Mouse (Mus musculus) granulocyte monocyte progenitor cell, adult 5-6 weeks (primary cell): ENCODE data around the gene Epdr1. TPM values are rescaled to one million over a fixed set of nuclear protein-coding genes. Genes with fewer than 3 reads are reported as not detected.

Experiments used
- ATAC-seq: replicated peaks from 2 replicates; pipeline ENCODE4 v1.8.0; 2016; ENCODE audit warnings: mild to moderate bottlenecking, moderate TSS enrichment, inconsistent platforms; ENCODE audit not compliant: poor library complexity, severe bottlenecking
- total RNA-seq, 2 experiments: library from RNA; stranded (forward) in 1 of 2; stranded (reverse) in 1 of 2; fragments of 200-712, 200-1000 nt in 1 of 2; fragments of >200 nt in 1 of 2; fragmentation: Nextera tagmentation in 1 of 2; gene quantifications; 2 replicates each; pipeline ENCODE4 v1.2.3; 2014 to 2017

The Epdr1 gene
- total RNA-seq (2014; fragmentation: Nextera tagmentation) (1.0 and 1.5 TPM in 2 replicates), total RNA-seq (2017) (0.36 and 2.5 TPM in 2 replicates)

DNA sequence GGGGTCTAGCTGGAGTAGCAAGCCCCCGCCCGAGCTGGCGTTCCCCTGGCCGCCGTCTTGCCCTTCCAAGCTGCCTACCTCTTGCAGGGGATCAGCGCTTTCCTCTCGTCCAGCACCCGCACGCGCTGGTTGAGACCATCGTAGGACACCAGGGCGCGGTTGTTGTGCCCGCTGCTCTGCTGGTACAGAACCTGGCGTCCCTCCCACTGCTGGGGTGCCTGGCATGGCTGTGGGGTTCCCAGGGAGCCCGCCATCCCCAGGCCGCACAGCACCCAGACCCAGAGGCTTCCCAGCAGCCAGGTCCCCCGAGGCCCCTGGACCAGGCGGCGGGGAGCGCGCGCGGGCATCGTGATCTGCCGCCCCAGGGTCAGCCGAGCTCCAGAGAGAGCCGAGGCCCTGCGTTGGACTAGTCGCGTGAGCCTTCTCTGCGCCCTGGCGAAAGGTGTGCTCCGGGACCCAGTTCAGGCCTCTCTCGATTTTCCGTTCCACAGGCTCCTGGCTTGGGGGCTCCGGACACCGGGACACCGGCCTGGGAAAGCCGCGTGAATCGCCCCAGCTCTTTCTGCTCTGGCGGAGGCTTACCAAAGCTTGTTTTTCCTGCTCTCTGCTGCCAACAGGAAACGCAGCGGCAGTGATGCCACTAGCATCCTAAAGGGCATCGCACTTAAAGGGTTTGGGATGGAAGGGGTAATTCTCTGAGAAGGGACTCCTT, at the start of gene Epdr1:
Gene Epdr1, minus strand, starts transcription at position 712 of the 712 bp plus-strand sequence.
- peak; percentile 68 for ATAC-seq

DNA sequence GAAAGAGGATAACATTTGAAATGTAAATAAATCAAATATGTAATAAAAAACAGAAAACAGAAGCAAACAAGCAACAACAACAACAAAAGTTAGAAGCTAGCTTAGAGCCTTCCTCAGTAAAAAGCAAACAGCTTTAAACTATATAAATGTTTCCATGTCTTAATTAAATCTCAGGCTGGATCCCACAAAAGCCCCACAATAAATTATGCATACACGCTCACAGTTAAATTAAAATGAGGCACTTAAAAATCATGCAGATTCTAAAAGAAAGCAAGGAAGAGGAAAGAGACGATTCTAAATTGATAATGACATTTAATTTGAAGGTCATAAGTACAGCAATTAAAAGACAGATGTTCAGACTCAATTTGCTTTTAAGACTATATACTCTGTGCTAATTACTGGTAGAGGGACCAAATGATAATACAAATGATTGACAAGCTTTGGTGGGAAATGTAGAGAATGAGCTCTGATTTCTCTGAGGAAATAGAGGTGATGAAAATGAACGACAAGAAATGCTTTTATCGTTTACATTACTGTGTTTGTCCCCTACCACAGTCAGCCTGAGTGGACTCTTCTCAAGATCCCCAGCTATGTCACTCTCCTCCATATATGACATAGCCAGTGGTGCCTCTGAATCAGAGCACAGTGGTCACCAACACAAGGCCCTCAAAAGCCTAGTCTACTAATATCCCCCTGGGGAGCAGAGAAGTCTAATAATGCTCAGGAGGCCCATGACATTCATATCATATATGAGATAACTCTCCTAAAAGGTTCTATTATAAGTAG, 48.8 kb upstream of the Epdr1 start:
- ATAC-seq = no peak

DNA sequence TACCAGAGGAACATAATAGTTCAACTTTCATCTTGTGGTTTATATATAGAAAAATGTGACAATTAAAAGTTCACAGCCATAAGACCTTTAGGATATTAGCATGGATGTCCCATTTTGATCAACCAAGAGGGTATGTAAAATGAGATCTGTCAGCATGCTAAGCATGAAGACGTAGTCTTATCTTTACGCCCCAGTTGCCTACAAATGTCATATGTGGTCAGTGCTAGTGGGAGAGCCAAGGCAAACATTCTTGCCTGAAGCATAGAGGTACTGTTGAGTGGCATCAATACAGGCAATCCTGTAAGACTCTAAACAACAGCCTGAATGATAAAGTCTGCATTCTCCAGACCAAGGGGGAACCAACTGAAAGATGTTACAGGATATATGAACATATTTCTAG, 32.7 kb upstream of the Epdr1 start:
- ATAC-seq = no peak

DNA sequence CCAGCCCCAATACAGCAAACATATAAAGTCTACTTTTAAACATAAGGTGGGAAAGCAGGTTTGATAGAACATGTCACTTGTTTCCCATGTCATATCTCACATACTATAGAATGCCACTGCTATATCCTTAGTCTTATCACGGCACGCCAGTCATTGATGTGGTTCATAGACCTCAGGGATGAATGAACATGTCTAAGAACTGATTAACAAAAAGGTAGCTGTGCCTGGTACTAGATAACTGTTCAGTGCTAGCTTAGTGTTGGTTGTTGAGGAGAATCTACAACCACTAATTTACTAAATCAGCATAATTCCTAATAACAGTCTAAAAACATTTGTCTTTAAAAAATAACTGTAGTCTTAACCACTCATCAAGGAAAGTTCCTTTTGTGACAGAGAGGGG, 30.1 kb upstream of the Epdr1 start:
- no peak for ATAC-seq

DNA sequence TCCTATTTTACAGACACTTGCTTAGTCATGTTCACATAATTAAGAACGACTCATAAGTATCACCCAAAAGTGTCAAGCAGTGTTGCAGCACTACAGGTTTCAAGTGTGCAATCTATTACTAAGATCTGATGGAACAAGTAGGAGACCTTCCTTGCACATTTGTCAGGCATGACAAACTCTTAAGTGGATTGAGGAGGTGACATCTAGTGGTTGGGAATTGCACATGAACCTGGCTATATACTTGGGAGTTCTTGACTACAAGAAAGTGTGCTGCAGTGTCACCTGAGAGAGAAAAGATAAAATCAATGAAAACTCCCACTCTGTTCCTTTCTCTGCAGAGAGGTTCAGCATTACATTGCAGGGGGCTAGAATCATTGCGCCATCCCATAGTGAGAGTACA, 24.5 kb upstream of the Epdr1 start:
- no peak for ATAC-seq

DNA sequence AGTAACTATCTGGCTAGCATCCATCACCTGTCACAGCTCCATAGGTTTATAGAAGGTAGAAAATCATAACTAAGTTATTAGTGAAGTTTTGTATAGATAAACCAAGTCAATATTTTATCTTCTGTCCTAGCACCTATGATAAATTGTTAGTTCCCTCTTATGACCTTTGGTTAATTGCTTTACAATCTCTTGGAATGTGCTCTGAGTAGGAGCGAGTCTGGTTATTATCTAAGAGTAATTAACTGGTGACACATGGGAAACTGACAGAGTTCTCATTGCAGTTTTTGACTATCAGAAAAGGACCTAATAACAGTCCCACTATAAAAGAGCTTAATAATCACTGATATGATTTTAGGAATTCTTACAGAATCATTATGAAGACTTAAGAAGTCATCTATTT, 23.8 kb upstream of the Epdr1 start:
- no peak for ATAC-seq

DNA sequence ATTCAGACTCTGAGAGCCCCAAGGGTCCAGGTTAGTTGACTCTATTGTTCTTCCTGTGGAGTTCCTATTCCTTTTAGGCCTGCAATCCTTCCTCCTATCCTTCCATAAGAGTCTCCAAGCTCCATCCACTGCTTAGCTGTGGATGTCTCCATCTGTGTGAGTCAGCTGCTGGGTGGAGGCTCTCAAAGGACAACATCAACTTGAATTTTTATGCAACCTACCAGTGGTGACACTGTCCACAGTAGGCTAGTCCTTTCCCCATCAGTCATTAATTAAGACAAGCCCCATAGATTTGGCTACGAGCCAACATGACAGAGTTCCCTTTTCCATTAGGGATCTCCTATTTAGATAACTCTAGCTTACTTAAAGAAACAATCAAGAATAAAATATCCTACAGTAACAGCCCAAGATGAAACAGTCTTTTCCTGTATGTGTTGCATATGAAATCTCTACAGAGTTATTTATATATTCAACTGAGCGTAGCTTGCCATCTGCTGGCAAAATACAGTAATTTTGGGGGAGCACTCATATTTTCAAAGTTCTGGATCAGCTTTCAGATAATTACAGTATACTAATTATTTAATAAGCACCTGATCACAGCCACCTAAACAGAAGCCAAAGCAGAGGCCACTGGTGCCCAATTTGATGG, 20.6 kb upstream of the Epdr1 start:
- ATAC-seq = no peak

DNA sequence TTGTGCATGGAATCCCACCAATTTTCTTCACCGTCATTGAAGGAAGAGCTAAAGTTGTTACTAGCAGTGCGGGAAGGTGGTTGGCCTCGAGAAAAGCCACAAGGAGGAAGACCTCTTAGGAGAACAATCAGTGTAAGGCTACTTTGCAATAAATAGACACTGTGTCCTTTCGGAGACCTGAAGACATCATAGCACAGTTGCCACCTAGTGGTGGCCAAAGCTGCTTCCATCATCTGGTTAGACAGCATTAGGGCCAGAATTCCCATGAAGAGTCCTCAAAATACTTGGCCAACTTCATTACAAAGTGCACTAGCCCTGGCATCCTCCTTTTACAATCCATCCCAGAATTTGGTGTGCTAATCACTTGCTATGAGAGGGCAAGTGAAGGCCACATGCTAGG, 16.4 kb upstream of the Epdr1 start:
- no peak for ATAC-seq

DNA sequence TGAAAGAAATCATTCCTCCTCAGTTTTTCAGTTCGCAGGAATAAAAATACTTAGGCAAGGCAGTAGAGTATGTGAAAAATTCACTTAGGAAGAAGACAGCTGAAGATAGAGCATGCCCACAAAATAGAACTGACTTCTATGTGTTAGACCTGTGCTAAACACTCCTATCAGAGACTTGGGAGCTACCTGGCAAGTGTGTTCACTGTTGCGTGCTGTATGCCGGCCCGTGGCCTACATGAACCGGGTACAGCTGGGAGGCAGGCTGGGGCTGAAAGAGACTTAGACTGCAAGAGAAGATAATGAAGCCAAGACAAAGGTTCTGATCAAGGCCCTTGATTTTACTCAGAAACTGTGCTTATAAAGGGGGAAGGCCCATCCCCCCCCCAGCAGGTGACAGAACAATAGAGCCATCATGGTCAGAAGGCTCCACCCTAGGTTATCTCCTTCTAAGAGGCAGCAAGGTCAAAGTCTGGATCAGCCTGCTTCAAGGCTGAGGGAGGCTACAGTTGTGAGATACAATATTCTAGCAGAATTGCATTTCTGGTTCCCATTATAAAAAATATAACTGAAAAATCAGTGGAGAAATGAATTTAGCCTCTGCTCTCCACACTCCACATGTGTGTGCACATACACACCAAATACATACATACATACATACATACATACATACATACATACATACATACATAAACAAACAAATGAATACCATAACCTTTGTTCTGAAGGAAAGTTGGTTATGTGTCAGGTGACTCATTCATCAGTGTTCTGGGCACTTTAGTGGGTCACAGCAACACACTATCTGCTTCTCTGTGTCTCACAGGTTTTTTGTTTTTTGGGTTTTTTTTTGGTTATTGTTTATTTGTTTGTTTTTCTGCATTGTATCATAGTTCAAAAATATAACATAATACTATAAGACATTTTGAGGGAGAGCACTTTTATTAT, 11.3 kb upstream of the Epdr1 start:
- no peak for ATAC-seq

DNA sequence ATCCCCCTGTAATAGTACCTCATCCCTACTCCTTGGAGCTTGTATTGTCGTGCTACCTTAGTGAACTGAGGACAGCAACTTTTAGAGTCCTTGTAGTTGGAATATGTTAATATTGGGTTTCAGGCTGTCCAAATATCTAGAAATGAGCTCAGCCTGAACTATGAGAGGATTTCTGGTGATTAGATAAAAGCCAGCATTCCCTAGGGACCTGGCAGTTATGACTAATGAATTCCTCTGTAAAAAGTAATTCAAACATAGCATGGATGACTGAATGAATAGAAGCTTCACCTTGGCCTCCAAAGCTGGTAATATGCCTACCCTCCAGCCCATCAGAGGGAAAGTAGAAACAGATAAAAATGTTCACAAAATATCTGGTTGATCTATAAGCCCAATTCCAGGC, 6.7 kb upstream of the Epdr1 start:
- ATAC-seq = no peak

DNA sequence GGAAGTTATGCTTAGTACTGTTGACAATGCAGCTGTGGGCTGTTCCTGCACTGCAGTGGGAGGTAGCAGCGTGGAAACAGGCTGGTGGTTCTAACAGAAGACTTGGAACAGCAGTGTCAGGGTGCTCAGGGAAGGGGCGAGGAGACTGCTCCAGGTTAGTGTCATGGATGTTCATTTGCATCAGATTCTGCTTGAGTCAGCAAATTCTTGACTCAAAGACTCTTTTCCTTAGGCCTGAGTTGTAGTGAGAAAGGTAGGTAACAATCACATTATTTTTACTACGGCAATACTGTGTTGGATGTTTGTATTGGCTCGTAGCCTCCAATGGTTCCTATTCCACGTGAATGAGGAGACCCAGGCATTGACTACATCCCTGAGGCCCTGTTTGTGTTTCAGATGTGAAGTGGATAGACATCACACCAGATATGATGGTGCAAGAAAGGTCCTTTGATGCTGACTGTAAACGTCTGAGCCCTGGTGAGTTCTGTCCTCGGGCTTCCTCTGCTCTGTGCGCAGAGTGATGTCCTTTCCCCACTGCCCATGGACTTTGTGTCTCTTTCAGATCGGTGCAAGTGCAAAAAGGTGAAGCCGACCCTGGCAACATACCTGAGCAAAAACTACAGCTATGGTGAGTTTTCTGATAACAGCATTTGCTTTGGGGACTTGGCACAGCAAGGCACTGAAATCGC, 5.0 kb upstream of the Epdr1 start:
- ATAC-seq = no peak

DNA sequence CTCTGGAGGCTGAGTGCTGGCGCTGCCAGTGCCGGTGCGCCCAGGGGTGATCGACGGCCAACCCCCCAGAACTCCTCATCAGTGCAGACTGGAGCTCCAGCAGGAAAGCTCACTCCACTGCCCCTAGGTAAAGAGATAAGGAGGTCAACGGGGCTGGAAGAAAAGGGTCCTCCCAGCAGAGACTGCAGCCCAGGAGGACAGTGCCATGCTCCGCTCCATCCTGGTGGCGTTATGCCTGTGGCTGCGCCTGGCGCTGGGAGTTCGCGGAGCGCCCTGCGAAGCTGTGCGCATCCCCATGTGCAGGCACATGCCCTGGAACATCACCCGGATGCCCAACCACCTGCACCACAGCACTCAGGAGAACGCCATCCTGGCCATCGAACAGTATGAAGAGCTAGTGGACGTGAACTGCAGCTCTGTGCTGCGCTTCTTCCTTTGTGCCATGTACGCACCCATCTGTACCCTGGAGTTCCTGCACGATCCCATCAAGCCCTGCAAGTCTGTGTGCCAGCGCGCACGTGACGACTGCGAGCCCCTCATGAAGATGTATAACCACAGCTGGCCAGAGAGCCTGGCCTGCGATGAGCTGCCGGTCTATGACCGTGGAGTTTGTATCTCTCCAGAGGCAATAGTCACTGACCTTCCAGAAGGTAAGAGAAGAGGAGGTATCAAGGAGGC, 3.6 kb upstream of the Epdr1 start:
- ATAC-seq = 0 out of 2 replicates have a peak, but pooled peaks have one; percentile 12

DNA sequence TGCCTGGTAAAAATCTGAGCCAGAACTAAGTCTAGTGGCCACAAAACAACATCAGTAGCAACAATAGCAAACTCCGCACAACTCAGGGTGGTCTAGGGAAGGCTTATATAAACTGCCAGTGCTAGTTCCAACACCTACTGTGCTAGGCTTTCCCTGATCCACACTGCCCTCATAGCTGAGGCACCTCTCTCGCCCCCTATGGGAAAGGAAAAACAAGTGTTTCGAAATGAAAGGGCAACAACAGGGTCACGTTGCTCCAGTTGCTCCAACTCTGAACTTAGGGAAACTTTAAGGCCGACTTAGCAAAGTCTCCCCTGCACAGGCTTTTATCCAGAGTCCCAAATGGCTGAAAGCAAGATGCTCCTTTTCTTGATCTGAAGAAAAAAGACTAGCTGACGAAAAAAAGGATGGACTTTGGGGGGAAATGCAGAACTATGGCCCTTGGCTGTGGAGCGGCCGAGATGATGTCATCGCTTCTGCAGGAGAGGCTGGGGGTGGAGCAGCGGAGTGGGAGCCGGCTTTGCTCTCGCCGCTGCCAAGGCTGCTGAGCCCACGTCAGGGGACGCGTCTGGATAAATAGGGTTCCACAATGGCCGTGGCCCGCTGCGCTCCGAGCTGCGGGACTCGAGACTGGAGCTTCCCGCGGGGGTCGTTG, 3.0 kb upstream of the Epdr1 start, which contains the start of gene Sfrp4:
Gene Sfrp4, plus strand, starts transcription at position 532 of the 655 bp plus-strand sequence.
- peak; percentile 81 for ATAC-seq

DNA sequence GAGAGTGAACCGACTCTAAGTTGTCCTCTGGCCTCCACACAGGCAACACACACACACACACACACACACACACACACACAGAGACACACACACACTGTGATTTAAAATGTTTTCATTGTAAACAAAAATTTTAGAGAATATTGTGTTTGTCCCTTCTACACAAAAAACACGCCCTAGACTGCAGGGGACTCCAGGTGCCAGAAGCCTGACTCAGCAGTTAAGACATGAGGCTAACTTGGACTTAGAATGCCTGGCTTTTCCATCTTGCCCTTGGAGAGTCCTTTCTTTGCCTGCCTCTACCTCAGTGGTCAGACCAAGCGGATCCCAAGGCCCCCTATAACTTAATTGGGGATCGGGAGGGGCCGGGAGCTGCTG, 899 bp downstream of the Epdr1 start:
- no peak for ATAC-seq

DNA sequence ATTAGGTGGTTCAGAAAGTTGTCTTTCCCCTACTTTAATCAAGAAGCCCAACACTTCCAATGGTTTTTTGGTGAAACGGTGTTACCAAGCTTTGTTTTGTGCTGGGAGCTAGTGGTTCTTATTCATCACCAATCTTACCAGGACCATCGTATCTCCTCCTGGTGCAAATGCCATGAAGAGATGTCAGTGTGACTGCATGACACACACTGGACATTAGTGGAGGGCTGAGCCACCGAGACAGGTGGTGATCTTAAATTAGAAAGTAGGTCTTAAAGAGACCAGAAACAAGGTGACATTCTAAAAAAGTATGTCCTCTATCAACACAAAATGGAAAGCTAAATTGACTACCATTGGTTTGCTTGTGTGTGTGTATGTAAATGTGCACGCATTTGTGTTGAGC, 1.6 kb downstream of the Epdr1 start:
- no peak for ATAC-seq

DNA sequence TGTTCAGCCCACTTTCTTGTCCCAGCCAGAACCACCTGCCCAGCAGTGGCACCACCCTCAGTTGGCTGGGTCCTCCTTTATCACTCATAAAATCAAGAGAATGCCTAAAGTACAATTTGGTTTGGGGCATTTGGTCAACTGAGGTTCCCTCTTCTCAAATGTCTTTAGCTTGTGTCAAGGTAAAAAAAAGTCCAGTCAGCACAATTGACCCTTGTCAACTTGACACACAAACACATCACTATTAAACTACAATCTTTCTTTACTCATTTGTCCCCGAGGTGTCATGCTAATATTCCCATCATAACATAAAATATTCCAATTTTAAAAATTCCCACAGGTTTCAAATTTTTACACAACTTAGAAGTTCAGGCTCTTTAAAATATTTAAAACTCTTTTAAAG, 5.4 kb downstream of the Epdr1 start:
- no peak for ATAC-seq

DNA sequence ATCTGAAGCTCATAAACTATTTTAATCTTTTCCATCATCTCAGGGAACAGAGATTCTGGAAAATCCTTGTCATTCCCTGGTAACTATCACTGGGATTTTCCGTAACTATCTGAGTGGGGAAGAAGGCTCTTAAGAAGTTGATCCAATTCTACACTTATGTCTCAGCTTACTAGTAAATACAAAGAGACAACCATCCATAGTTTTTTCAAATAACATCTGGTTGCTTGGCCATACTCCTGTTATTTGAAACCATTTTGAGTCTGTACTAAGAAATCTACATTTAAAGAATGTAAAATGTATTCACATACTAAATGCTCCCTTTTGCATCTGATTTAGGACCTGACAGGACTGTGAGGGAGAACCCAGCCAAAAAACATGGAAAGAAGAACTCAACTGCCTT, 6.3 kb downstream of the Epdr1 start:
- no peak for ATAC-seq

DNA sequence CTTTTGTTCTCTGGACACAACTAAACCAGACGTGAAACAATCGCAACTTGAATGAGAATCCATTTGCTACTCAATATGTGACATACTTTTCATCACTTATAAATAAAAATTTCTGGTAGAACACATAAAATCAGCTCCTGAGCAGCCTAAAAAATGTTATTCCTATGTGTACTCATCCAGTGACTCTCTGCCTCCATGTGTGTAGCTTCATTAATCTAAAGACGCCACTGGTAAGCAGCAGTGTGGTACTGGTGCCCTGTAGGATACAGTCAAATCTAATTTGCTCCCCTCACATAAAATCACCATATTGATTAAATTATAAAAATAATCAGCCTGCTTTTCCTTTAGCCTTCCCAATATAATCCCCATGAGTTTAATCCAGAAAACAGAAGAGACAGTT, 6.8 kb downstream of the Epdr1 start:
- ATAC-seq = no peak

DNA sequence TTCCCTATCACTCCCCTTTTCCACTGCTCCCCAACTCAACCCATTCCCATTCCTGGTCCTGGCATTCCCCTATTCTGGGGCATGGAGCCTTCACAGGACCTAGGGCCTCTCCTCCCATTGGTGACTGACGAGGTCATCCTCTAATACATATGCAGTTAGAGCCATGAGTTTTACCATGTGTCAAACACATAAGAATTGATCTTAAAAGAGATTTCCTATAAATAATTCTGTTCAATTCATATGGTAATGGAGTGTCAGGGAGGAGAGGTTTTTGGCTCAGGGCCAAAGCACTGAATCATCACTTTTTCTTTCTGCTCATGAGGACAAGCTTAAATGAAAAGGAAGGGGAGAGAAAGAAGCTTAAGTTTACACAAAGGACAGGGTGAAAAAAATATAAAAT, 7.4 kb downstream of the Epdr1 start:
- no peak for ATAC-seq
